Mouse (Mus musculus): ENCODE data around the gene Prdm12. TPM values are rescaled to one million over a fixed set of nuclear protein-coding genes. Genes with fewer than 3 reads are reported as not detected.
A peak's percentile ranks its signal among the peaks of the same experiment; 100 is the strongest.
"Not testable (repeated sequence)": the region's sequence is repeated elsewhere in the genome, so short reads cannot be mapped to it uniquely, and the experiment has no call there.

Gene Prdm12
- total RNA-seq, 2 experiments from 2014 or later, result 0.44 to 0.64 TPM

DNA sequence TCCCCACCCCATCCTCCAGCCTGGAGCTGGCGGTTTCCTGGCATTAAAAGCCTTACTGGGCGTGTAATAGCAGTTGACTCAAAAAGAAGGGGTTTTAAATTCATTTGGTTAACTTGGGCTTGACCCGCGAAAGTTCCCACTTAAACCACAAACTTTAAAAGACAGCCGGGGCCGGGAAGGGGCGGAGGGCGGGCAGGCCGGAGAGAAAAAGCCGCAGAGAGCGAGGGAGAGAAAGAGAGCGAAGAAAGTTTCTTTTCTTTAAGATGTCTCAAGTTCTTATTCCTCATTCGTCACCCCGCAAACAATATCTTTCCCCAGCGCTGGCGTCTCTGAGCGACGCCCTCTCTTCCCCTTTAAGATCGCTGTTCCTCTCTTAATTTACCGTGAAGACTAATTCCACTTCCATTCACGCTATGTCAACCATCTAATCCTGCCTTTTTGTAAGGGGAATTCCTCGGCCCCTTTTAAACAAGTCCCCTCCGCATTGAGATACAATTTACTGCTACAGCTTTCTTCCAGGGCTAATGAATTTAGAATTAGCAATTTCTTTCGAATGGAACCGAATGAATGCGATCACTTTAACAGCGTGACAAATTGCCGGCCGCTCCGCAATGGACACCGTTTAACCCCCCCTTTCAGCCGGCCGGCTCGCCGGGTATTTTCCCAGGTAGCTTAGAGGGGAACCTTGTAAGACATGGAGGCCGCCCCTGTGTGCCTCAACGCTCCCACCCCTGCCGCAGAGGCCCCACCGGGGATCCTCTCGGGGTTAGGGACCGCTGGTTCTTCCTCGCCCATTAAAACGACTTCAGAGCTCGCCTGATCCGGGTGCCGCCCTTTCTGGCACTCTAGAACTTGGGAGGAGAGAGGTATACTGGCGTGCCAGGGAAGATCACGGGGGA lies 1.0 kb downstream of the Prdm12 start:
- no peak for DNase-seq
- intact Hi-C loops (cut with DNase I), result no loop called here

DNA sequence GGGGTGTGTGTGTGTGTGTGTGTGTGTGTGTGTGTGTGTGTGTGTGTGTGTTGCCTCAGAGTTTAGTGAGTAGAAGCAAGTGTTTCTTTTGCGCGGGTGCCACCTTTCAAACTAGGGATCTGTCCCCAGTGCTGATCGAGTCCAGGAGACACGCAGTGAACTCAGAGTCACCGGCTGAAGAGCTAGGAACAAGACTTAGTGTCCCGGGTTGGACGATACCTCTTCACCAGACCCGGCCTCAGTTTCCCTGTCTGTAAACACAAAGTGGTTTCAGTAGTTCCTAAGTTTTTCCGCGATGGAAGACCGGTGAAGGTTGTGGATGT lies 1.6 kb downstream of the Prdm12 start:
- no peak for DNase-seq
- intact Hi-C loops (cut with DNase I), result no loop called here

DNA sequence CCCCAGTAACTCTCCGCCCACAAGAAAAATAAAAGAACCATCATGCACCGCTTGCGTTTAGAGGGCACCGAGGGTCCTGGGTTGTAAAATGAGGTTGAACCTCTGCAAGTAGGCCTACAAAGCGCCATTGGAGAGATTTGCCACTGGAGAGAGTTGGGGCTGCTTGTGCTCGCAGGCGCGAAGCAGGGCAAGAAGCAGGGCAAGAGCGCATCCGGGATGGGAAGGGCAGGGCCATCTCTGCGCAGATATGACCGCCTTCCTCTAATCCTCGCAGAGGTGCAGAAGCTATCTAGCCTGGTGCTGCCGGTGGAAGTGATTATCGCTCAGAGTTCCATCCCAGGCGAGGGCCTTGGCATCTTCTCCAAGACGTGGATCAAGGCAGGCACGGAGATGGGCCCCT lies 2.1 kb downstream of the Prdm12 start:
- intact Hi-C loops (cut with DNase I), result no loop called here
- no peak for DNase-seq

DNA sequence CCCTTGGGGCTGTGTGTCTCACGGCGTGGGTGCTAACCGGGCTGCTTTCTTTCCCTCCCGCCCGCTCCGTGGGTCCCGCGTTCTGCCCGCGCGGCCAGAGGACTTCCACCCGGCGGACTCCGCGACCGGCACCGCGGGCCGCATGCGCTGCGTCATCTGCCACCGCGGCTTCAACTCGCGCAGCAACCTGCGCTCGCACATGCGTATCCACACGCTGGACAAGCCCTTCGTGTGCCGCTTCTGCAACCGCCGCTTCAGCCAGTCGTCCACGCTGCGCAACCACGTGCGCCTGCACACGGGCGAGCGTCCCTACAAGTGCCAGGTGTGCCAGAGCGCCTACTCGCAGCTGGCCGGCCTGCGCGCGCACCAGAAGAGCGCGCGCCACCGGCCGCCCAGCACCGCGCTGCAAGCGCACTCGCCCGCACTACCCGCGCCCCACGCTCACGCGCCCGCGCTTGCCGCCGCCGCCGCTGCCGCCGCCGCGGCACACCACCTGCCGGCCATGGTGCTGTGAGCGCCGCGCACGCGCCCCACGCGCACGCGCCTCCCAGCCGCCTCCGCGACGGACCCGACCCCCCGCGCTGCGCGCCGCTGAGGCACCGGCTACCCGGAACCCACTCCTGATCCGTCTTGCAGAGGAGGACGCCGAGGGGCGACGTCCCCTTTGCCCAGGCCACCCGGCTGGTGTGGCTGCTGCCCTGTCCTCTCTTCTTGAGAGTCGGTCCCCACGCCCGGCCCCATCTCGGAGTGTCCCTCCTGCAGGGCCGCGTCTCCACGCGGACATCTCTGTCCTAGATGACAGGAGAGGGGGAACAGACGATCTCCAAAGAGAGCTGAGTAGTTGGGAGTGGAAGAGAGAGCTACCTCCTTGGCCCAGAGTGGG lies 14.4 kb downstream of the Prdm12 start:
- peak; percentile 39 for DNase-seq
- intact Hi-C loops (cut with DNase I), result loop anchor here (2.0 kb wide), 1 partner anchor 171 kb away; no protein-coding TSS in a partner anchor

DNA sequence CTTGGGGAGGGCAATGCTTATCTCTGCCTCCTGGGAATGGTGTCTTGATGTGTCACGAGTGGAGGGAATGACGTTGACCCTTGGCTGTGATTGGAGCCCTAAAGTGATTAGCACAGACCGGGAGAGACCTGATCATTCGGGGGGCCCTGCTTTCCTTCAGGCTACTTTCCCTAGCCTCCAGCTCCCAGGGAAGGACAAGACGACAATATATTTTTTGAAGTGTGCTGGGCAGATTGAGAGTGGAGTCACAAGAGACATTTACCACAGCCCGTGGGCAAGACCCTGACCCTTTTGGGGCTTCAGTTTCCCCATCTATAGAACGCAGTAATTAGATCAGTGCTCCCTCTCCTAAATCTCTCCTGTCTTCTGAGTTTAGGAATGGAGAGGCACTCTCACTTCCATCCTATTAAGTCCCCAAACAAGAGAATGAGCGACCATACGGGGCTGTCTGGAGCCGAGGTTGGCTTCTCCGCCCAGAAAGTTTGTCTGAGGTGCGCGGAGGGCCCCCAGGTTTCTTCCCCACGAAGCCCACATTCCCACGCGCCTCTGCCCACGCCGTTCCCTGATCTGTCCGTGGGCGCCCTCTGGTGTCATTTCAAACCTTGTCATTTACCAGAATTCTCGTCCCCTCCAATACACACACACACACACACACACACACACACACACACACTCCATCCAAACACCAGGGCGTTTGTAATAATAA lies 15.2 kb downstream of the Prdm12 start:
- intact Hi-C loops (cut with DNase I), result loop anchor here (2.0 kb wide), 1 partner anchor 172 kb away; no protein-coding TSS in a partner anchor
- peak; percentile 70 for DNase-seq

DNA sequence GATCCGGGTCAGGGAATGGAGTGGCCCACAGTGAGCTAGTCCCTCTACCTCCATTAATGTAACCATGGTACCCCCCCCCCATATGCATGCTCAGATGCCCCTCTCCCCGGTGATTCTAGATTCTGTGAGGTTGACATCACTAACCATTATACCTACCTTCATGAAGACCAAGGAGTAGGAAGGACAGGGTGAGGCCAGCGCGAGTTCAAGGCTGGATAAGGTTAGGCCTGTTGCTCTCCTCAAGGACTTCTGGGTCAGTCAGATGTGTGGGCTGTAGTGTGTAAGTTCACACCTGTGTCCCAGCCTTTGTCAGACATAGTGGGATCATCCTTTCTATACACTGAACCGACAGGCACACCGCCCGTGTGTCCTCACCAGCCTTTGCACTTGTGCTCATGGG lies 16.5 kb downstream of the Prdm12 start:
- intact Hi-C loops (cut with DNase I), result no loop called here
- no peak for DNase-seq

DNA sequence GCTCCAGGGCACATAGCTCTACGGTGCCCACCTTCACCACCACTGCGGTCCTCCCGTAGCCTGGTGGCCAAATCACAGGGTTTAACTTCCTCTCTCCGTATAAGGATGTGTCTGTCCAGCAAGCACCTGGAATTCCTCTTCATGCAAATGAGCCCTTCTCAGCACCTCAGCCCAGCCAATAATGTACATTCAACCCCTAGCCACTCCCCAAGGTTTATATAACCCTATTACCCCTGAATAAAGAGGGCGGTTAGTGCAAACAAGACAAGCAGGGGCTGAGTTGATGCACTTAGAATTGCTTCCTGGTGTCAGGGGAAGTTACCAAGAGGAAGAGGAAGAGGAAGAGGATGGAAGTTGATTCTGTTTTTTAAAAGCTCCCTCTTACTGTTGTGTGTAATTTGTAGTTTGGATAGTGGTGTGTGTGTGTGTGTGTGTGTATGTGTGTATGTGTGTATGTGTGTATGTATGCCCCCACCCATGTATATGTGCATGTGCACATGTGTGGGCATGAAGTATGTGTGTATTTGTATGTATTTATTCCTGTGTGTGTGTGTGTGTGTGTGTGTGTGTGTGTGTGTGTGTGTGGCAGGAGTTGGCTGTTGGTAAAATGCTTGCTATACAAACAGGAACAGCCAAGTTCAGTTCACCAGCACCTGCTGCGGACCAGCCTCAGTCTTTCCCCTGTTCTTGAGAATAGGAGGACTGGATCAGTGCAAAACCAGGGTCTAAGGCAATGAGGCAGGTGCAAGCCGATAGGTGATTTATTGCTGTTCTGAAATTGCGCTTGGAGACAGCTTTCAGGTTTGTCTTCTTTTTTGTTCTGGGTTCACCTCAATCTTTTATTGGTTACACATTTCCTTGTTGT lies 23.3 kb downstream of the Prdm12 start:
- intact Hi-C loops (cut with DNase I), result no loop called here
- DNase-seq, result no peak

DNA sequence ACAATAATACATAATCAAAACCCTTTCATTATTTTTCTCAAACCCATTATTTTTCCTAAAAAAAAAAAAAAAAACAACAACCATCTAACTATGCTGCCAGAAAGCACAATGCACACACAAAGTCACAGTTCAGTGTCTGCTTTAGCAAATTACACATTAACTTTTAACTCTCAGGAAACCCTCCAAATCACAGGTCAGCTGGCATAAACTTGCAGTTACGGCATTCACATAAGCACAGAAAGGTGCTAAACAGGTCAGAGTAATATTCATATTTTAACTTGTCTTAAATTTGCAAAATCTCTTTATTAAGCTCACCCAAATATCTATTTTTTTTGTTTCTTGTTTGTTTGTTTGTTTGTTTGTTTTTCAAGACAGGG lies 24.0 kb downstream of the Prdm12 start:
- no peak for DNase-seq
- intact Hi-C loops (cut with DNase I), result no loop called here

DNA sequence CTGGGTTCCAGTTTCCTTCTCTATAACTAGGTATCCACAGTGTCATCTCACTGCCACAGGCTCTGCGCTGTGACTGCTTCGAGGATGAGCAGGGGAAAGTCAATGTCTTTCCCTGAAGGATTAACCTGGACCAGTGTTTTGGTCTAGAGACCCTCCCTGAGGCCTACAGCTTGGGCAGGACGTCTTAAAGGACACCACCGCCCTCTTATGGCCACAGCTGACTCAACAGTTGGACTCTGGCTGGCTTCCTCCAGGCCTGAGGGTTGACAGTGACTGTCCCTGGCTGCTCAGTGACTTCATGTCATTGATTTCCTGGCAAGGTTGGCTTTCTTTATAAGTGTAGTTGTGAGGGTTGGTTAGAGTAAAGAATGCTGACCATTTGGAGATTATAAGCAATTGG lies 27.5 kb downstream of the Prdm12 start:
- intact Hi-C loops (cut with DNase I), result no loop called here
- DNase-seq, result peak; percentile 61

DNA sequence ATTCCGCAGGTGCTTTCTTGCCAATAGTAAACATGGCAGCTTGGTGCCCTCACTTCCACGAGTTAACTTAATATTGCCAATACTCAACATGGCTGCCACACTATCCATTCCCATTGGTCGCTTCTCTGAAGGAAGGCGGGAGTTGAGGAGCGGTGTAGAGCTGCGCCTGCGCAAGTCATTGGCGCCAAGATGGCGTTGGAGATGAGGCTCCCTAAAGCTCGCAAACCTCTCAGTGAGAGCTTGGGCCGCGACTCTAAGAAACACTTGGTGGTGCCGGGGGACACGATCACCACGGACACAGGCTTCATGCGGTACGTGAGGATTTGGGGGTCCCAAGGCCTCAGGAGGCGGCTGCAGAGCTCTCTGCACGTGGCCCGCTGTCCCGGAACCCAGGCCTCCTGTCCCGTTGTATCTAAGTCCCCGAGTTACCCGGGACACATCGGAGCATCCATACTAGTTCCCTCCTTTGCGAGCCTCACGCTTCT lies 30.8 kb downstream of the Prdm12 start, which contains the start of gene Exosc2:
Gene Exosc2, plus strand, starts transcription at position 165 of the 485 bp plus-strand sequence.
- peak; percentile 91 for DNase-seq
- intact Hi-C loops (cut with DNase I), result no loop called here

DNA sequence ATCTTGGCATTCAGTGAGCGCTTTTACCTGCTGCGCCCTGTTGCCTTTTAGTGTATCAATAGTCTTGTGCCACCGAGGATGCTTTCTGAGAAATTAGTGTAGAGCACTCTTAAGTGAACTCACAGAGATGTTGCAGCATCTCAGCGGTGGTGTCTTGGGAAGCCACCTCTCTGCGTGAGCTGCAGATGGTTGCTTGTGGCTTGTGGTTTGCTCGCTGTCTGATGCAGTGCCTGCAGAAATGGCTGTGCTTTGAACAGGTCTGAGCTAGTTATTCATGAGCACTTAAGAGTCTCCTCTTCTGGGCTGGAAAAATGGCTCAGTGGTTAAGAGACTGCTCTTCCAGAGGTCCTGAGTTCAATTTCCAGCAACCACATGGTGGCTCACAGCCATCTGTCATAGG lies 38.8 kb downstream of the Prdm12 start:
- intact Hi-C loops (cut with DNase I), result no loop called here
- no peak for DNase-seq

DNA sequence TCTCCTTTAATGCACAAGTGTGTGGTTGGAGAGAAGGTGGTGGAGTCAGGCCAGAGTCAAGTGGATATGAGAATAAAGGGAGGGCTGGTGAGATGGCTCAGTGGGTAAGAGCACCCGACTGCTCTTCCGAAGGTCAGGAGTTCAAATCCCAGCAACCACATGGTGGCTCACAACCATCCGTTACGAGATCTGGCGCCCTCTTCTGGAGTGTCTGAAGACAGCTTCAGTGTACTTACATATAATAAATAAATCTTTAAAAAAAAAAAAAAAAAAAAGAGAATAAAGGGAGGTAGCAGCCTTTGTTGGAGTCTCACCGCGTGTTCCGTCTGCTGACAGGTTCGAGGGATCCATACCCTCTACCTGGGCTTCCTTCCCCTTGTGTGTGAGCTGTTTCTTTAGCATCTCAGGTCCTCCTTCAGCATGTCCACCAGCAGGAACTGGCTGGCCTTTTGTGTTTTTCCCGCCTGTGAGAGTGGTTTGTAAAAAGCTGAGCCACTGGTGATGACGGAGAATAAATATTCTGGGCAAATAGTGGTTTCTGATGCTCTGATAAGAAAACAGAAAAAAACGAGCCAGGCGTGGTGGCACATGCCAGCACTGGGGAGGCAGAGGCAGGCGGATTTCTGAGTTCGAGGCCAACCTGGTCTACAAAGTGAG lies 41.3 kb downstream of the Prdm12 start:
- intact Hi-C loops (cut with DNase I); DNase-seq: not testable (repeated sequence)

DNA sequence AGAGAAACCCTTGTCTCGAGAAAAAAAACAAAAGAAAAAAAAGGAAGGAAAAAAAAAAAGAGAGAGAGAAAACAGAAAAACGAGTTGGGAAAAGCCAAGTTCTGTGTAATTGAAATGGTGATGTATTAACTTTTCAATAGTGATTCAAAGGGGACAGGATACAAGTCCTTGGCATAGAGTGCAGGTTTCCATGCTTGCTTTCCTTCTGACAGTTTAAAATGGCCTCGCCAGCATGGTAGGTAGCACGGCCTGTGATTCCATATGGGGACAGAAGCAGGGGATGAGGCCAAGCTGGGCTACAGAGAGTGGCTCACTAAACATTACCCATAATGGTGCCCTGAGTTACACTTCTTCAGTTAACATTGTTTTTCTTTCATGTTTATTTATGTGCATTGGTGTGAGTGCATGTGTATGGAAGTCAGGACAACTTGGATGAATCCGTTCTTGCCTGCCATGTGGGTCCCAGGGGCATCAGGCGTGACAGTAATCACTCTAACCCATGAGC lies 41.9 kb downstream of the Prdm12 start:
- intact Hi-C loops (cut with DNase I), result no loop called here
- no peak for DNase-seq

DNA sequence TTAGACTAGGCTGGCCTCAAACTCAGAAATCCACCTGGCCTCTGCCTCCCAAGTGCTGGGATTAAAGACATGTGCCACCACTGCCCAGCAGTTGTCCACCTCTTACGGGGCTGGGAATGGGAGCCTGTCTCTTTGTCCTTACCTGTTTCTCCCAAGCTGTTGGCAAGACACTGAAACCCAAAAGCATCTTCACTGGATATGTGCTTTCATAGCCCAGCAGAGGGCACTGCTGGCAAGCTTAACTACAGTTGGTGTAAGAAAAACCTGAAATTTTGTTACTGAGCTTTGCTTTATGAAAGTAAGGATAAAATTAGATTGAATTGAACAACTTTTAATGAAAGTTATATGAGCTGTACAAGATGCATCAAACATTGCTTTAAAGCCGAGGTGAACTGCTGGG lies 43.8 kb downstream of the Prdm12 start:
- peak; percentile 66 for DNase-seq
- intact Hi-C loops (cut with DNase I), result no loop called here

DNA sequence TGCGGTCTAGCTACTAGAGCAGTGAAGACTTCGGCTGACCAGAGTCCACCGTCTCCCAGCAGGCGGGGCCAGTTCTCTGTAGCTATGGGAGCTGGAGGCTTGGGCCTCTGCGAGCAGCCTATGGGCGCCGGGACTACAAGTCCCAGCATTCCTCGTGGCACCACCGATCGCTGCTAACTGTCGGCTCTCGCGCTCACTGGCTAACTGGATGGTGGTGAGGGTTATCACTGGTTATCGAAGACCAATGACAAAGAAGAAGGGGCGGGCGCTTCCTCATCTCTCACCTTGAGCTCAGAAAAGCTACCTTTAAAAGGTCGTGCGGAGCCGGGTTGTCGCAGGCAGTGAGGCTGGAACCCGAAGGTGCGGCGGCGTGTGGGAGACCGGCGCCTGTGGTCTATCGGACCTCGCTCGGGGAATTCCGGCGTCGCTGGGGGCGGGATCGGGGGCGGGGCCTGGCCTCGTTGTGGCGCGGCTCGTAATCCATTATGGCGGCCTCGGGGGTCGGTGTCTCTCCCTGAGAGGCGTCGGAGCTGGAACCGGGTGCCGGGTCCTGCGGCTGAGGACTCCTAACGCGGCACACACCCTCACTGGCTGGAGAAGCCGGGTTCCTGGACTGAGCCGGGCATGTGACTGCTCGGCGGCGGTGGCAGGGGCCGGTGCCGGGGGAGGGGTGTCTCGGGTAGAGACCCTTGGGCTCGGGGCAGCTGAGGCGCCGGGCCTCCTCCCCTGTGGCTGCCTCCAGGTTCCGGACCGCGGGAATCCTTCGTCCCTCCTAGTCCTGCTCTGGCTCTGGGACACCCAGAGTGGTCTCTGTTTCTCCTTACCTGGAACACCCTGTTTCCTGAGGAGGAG lies 48.5 kb downstream of the Prdm12 start, which contains the start of gene Abl1:
Gene Abl1, plus strand, starts transcription at position 303 of the 852 bp plus-strand sequence.
- peak; percentile 96 for DNase-seq
- intact Hi-C loops (cut with DNase I), result loop anchor here (2.0 to 5.0 kb wide), 2 partner anchors 99 to 224 kb away; no protein-coding TSS in a partner anchor

DNA sequence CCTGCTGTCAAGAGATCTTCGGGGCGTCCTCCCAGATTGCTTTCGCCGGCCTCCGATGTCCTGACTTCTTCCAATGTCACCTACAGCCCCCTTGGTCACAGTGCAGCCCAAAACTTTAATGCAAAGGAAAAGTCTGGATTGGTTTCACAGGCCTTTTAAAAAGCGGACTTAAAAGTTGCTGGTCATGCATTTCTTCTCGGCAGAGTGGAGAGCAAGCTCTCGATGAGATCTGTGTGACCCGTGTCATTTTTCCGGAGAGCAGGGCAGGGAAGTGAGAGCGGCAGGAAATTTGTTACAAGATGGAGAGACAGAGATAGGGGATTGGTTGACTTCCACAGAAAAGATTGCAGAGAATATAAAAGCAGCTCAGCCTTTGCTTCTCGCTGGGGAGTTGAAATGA lies 49.2 kb downstream of the Prdm12 start:
- DNase-seq, result no peak
- intact Hi-C loops (cut with DNase I), result loop anchor here (2.0 to 5.0 kb wide), 2 partner anchors 98 to 223 kb away; no protein-coding TSS in a partner anchor

DNA sequence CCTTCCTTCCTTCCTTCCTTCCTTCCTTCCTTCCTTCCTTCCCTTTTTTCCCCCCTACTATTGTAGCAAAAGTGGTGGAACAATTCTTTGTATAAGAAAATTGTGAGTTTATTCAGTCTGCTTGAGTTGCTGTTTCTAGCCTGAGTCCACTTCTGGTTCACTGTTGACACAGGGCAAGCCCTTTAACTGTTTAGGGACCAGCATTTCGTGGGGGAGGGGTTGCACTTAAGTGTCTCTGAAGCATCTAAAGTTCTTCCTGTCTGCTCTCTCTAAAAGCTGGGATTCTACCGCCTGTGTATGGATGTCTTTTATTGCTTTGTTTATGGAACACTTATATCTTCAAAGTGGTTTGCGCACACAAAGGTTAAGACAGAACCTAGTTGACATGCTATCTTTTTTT lies 50.2 kb downstream of the Prdm12 start:
- no peak for DNase-seq
- intact Hi-C loops (cut with DNase I), result loop anchor here (10.0 kb wide), 1 partner anchor 55 kb away; no protein-coding TSS in a partner anchor

DNA sequence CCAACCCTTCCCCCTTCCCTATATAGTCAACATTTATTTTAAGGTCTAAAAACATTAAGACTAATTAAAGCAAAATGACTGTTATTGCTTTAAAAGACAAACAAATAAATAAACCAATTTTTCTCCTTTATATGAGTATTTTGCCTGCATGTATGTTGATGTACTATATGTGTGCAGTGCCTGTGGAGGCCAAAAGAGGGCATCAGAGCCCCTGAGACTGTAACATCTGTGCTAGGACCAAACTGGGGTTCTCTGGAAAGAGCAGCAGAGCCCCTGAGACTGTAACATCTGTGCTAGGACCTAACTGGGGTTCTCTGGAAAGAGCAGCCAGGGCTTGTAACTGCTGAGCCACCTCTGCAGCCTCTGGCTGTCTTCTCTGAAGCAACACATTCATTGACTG lies 58.4 kb downstream of the Prdm12 start:
- DNase-seq, result no peak
- intact Hi-C loops (cut with DNase I), result loop anchor here (10.0 kb wide), 1 partner anchor 47 kb away; no protein-coding TSS in a partner anchor

All from left cerebral cortex, postnatal 4 days (tissue).